Mouse (Mus musculus) 3134 (cell line): Measurements from ENCODE around the gene Faf1.

ENCODE experiments used
- DNase-seq: peaks from one replicate; pipeline ENCODE4 v3.0.0-alpha.2; 2011; ENCODE audit warnings: low spot score; ENCODE audit not compliant: insufficient read length; ENCODE audit errors: extremely low read depth

The Faf1 gene

DNA sequence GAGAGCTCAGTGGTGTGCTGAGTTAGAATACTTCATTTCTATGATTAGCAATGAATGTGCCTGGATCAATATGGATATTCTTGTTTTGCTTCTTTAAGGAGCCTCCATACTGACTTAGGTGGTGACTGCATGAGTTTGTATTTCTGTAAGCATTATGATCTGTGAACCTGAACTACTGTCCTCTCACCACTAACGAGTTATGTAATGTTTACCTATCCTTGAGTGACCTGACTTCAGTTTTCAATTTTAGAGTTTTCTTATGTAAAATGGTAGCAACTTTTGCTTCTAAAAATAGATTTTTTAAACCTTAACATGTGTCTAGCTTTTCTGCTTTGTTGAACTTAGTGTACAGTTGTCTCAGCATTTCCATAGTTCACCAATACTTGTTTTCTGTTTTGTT, 92.7 kb downstream of the Faf1 start:
- DNase-seq, result no peak

- DNase-seq, result no peak
These were observed 106.3 kb downstream of the Faf1 start for GRCm38 (mm10) chr4:109782577-109783114.

DNA sequence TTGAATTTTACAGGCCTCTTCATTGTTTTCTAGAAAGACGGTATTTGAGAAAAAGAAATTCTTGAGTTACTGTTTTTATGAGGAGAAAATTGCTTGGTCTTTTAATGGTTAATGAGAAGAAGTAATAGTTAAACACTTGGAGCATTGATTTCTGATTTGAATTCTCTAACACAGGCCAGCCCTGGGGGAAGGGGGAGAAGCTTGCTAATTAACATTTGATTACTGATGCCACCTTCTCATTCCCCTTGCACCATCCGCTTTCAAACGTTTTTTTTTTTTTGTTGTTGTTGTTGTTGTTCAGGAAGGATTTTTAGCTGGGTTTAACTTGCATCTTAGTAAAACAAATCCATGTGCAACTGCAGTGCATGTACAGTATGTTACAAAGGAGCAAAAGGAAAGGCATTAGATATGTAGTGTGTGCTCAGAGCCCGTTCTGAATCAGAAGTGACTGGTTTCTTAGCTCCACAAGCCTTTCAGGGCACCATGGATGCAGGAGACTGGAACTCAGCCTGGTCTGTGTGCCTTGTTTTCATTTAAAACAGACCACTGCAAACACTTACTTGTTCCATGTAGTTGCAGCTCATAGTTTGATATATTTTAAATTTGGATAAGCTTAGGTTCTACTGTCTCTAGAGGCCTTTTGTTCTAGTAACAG, 113.1 kb downstream of the Faf1 start:
- no peak for DNase-seq

DNA sequence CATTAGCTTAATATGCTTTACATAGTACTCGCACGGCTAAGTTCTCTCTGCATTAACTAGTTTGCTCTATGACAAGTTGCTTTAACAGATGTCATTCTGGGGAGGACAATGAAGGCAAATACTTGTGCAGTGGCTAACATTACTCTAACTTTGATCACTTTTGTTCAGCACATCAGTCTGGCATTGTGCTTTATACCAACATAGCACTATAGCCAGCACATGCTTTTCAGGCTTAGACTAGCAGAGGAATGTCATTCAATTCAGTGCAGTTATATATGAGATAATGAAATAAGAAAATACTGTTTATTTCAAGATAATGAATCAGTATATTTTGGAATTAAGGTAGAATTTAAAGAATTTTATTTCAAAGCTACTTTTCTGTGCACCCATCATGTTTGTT, 115.9 kb downstream of the Faf1 start:
- no peak for DNase-seq

GRCm38 (mm10) chr4:109793072-109793471, 116.7 kb downstream of the Faf1 start:
- DNase-seq, result no peak

GRCm38 (mm10) chr4:109797511-109798182, 121.3 kb downstream of the Faf1 start:
- no peak for DNase-seq

GRCm38 (mm10) chr4:109806408-109806807, 130.0 kb downstream of the Faf1 start:
- DNase-seq, result no peak

DNA sequence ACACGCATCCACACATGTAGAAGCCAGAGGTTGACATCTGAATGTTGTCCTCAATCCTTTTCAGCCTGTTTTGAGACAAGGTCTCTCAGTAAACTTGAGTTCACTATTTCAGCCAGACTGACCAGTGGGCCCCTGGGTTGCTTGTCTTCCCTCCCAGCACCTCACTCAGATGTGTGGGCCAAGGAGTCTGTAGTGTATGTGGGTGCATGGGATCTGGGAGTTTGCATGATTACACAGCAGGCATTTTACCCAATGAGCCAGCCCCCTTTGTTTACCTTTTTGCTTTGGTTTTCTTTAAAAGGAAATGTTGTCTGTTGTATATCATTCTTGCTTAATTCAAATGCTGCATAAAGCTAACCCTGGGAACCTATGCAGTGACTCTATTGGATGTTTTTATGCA, 138.8 kb downstream of the Faf1 start:
- no peak for DNase-seq

- DNase-seq, result no peak
These were observed 139.2 kb downstream of the Faf1 start for GRCm38 (mm10) chr4:109815592-109815991.

GRCm38 (mm10) chr4:109819455-109819854, 143.1 kb downstream of the Faf1 start:
- DNase-seq, result no peak

GRCm38 (mm10) chr4:109829800-109830199, 153.4 kb downstream of the Faf1 start:
- no peak for DNase-seq

- DNase-seq, result no peak
These were observed 181.5 kb downstream of the Faf1 start for GRCm38 (mm10) chr4:109857851-109858250.

DNA sequence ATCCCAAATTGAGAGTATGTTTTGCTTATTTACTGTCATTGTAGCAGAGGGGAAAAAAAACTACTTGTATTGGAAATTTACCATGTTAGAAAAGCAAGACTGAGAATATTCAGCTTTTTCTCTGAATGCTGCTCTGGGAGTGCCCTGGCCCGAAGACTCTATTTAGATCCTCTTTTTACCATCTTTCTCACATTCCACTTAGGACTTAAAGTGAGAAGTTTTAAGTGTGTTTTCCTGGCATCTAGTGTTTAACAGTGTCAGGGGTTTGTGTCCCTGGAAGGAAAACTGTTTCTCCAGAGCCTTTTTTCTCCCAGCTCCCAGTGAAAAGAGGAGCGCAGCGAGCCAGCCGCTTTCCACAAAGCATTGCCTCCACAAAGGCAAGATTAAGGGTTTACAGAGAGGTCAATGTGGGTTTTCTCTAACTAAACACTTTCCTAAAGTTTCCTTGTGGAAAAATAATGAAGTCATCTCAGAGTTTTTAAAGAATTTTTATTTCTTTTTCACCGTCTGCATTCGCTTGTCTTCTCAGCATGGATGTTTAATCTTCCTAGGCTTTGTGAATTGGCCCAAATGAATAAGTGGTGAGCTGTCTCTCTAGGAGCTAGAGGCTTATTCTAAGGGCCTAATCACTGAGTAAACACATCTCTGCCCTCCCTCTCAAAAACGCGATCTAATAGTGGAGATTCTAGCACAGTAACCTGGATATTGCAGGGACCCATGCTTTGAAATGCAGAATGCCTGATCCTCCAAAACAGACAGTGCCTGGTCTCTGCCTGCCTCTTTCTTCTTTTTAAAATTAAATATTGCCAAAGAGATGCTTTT, 182.4 kb downstream of the Faf1 start:
- no peak for DNase-seq

DNA sequence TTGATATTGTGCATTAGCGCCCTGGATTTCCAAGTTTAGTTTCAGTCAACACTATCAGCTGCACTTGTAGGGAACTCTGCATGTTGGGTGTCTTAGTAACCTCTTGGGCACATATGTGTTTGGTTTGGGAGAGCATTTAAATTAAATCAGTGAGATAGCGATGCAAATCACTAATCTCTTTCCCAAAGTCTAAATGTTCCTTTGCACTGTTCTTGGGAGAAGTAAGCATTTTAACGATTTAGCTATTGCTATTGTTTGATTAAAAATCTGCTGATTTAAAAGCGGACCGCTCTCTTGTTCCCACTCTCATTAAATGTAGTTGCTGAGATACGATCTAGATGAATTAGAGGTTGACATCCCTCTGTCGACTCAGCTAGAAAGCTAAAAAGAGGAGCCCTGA, 183.0 kb downstream of the Faf1 start:
- DNase-seq, result no peak

DNA sequence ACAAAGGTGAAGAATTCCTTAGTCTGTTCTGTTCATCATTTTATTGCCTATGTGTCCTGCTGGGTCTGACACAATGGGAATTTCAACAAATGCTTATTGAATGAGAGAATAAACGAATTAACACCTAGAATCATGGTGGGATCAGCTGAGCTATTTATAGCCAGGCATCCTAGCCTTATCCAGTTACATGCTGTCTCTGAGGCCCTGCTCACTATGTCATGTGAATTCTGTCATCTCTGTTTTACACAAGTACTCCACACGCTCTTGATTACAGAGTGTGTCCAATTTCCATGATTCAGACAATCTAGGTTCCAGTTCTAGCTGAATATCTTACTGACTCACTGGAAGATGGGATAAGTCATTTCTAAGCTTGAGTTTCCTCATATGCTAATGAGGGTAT, 183.9 kb downstream of the Faf1 start:
- DNase-seq, result no peak

DNA sequence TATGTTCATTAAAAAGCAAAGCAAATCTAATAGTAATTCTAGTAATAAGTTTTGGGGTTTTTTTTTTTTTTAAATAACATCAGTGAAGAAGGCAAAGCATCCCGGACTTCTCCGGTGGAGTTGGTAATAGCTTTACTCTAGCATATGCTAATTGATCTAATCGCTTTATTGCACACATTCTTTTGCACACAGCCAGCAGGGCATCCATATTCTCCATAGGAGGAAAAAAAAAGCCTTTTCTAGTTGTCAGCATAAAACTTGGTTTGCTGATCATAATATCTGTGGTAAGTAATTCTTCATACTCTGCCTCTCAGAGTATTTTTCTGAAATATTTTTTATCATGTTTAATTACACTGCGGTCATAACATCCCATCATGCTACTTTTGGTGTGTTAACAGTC, 185.9 kb downstream of the Faf1 start:
- DNase-seq, result no peak

DNA sequence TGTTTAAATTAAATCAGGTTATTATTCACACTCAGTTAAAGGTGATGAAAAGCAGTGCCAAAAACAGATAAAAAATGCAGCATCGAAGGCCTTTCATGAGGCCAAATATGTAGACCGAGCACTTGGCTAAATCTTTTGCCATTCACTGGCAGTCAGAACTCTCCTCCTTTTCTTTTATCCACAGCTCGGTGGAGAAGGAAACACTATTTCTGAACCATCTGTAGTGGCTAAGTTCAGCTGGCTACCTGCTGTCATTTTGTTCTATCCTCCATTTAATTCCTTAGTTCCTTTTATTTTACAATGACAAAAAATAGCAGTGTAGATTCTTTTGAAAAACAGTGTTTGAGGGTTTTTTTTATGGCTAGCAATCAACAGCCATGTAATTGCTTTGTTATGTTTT, 186.6 kb downstream of the Faf1 start:
- no peak for DNase-seq

DNA sequence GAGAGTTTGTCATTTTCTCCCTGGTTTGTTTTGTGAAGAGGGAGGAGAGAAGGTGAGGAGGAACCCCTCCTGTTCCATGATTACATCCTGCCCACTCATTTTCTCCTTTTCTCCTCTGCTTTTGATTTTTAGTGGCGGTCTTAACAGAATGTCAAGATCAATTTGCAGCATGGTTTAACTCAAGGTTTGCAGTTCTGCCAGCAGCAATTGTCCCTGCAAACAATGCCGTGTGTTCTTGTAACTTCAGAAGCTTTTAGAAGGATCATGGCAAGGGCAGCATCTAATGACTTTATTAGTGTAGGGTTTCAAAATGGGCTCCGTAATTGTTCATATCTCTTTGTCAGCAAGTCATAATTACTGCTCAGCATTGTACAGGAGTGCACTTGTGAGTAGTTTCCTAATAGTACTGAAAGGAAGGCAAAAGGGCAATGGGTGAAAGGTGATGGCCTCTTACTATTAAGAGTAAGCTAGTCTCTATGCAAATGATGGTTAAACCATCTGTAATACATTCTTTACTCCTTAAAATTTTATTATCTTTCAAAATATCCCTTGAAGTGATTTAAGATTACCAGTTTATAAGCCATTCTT, 192.6 kb downstream of the Faf1 start:
- DNase-seq, result no peak

- DNase-seq, result no peak
These were observed 207.9 kb downstream of the Faf1 start for GRCm38 (mm10) chr4:109884333-109884732.

DNA sequence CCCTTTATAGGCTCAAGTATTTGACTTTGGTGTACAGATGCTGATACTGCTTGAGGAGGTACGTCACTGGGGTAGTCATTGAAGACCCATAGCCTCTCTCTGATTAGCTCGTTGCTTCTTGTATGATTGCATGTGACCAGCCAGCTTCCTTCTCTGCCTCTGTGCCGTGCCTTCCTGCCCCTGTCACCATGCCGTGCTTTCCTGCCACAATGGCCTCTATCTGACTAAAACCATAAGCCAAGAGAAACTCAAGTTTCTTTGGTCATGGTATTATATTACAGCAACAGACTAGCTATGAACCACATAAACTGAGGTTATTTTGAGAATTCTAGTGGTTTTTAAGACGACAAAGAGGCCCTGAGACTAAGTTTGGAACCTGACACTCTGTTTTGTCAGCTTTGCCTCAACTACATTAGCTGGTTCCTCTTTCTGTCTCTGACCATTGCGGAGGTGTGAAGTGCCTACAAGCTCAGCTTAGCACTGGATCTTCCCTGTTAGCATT, 211.5 kb downstream of the Faf1 start:
- no peak for DNase-seq
